Mouse (Mus musculus): ENCODE measurements at regions not wholly inside any gene's neighbourhood (a gene's known extent, or its start where the extent isn't known, plus 50 kb on each side); places are given as distances from the start of the nearest gene placed in this dataset.

- TF ChIP-seq CTCF (IDR thresholded peaks at IDR 0.05) (no peak), EP300 (IDR thresholded peaks at IDR 0.05; ENCODE audit: insufficient read depth, low read depth, low read length) (no peak)
Observed at GRCm38 (mm10) chr1:130270457-130270856, 152.4 kb downstream of the Cd55b start.

Data from heart, adult 2 months (tissue).